Mouse (Mus musculus): ENCODE measurements at regions not wholly inside any gene's neighbourhood (a gene's known extent, or its start where the extent isn't known, plus 50 kb on each side); places are given as distances from the start of the nearest gene placed in this dataset.

DNA sequence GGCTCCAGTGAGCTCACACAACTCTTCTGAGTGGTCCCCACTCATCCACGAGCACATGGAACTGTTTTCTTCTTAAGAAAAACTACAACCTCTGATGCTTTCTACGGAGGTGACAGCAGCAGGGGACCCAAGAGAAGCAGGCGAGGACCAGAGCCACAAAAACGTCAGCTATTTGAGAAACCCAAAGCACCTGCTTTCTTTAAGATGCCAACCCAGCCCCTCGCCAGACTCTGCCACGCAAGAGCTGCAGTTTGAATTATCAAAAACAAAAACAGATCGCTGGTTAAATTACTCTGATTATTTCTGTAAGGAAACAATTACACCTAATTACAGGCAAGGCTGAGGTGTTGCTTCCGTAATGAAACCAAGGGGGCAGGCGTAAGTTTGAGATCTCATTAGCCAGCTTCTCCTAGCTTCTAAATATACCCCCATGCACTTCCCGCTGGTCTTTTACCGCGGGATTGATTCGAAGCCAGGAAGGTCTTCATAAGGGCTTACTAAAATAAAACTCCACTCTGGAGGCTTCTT, 614.1 kb downstream of the Pdcd6ip start:
- DNase-seq (ENCODE audit: low read depth, low spot score), result no peak

DNA sequence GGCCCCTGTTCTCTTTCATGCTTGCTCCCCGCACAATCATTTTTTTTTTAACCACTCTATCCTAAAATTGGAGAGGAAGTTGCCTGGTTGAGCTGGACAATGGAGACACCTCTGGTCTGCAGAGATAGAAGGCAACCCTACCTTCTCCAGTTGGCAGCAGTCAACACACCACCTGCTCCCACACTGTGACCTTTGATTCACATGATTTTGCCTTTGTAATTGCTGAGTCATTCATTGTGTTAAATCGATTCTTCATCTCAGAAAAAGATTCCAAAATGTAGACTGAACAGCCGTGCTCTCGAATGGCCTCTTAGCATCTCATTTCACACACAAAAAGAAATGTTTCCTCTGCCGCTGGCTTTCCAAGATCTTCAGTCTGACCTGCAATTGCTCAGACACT, 616.2 kb downstream of the Pdcd6ip start:
- no peak for DNase-seq (ENCODE audit: low read depth, low spot score)

DNA sequence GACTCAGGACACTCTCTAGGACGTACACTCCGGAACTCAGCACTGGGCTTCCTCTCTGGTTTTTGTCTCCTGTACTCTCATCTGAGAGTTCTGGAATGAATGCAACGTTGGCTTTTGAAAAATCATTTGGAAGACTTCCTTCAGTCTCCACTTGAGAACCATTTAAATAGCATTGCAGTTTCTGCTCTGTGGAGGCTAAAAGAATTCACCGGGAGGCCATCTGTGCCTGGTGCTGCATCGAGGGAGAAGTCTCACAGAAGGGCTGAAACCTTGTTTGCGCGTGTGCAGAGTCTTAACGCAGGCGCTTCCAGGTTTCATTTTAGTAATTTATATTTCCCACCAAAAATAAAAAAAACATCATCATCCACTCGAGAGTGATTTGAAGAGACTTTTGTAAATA, 620.3 kb downstream of the Pdcd6ip start:
- DNase-seq (ENCODE audit: low read depth, low spot score), result no peak

DNA sequence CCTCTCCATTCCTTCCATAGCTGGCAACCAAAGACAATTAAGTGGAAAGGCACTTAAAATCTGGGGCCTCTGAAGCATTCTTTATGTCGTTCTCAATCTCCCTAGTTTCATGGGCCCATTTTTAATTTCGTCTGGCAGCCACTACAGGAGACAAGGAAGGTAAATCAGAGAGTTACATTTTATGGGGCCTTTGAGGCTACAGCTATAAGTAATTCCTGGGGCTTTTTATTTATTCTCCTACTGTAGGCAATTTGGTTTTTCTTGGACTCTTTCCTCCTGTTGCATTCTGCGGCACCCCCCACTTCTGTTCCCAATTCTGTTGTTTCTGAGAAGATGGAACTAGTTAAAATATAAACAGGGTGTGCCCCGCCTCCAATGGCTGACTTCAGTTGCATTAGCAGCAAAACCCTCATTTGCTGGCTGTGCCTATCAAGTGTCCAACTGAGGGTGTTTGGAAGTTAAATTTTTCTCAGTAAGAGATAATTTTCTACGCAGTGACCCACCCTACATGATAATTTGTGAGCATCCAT, 622.7 kb downstream of the Pdcd6ip start:
- no peak for DNase-seq (ENCODE audit: low read depth, low spot score)

- no peak for DNase-seq (ENCODE audit: low read depth, low spot score)
Measured at GRCm38 (mm10) chr9:113074866-113075265, 633.2 kb downstream of the Pdcd6ip start.

DNA sequence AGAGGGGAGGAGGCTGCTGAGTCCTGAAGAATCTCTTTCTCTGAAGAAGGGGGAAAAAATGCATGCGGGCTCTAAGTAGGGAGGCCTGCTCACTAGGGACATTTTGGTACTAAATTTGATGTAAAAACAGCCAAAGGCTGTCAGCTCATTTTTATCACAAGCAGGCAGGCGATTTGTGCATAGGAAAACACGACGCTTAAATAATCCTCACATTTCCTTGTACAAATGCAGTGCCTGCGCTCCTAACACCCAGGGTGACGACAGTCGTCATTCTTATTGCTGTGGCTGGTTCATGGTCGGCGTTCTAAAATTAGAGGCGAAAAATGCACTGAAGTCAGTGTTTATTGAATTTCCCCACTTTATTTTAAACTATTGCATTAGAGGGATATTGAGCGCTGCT, 650.6 kb downstream of the Pdcd6ip start:
- DNase-seq (ENCODE audit: low read depth, low spot score), result no peak

GRCm38 (mm10) chr9:113044556-113045178, 663.4 kb downstream of the Pdcd6ip start:
- DNase-seq (ENCODE audit: low read depth, low spot score), result no peak

GRCm38 (mm10) chr9:113040885-113041284, 667.2 kb downstream of the Pdcd6ip start:
- DNase-seq (ENCODE audit: low read depth, low spot score), result no peak

- no peak for DNase-seq (ENCODE audit: low read depth, low spot score)
Measured at GRCm38 (mm10) chr9:113033996-113034395, 674.1 kb downstream of the Pdcd6ip start.

GRCm38 (mm10) chr9:113029091-113029490, 679.0 kb downstream of the Pdcd6ip start:
- DNase-seq (ENCODE audit: low read depth, low spot score), result no peak

- DNase-seq (ENCODE audit: low read depth, low spot score), result no peak
Measured at GRCm38 (mm10) chr9:113026904-113027193, 681.2 kb downstream of the Pdcd6ip start.

- no peak for DNase-seq (ENCODE audit: low read depth, low spot score)
Measured at GRCm38 (mm10) chr9:113026096-113026903, 681.8 kb downstream of the Pdcd6ip start.

DNA sequence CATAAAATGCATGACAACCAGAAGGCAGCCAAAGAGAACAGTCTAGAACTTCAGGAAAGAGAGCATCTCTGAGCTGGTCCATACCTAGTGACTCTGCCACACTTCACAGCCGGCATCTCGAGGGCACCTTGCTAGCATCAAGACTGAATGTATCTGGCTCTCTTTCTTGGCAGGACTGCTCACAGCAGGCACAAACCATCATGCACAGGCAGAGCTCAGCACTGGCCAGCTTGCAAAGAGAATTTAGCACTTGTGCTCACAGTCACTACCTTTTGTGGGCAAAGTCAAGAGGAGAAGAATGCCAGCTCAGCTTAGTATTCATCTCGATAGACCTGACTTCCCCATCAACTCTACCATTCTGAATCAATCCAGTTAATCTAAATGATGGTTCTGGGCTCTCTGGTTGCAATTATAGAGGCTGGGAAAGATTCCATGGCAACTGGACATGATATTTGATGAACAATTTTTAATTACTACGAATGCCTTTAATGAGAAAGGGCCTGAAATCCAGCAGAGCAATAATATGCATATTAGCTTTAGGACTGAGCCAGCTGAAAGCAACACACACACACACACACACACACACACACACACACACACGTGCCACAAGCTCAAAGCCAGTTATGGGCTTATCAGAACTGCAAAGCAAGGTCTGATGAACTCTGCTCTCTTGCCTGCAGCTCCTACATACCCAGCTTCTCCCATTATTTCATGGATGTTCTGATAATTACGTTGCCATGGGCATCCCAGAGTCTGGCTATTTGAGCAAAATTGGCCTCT, 686.0 kb downstream of the Pdcd6ip start:
- DNase-seq (ENCODE audit: low read depth, low spot score), result no peak

- no peak for DNase-seq (ENCODE audit: low read depth, low spot score)
Measured at GRCm38 (mm10) chr9:113019576-113019975, 688.5 kb downstream of the Pdcd6ip start.

- no peak for DNase-seq (ENCODE audit: low read depth, low spot score)
Measured at GRCm38 (mm10) chr9:113008106-113008505, 700.0 kb downstream of the Pdcd6ip start.

GRCm38 (mm10) chr9:112996204-112996603, 711.9 kb downstream of the Pdcd6ip start:
- no peak for DNase-seq (ENCODE audit: low read depth, low spot score)

GRCm38 (mm10) chr9:112994774-112995173, 713.3 kb downstream of the Pdcd6ip start:
- DNase-seq (ENCODE audit: low read depth, low spot score), result no peak

DNA sequence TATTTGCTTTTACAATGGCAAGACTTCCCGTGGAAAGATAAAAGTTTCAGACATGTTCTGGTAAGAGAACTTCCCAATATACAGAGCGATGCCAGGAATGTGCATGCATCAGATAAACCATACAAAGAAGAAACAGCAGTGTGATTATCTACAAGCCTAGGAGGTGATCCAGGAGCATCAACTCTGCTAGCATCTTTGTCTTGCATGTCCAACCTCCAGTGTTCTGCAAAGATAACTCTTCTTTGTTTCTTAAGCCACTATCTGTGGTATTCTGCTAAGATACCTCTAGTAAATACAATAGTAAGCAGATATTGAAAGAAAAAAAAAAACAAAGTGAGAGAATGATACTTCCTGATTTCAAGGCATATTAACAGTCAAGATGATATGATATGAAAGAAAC, 714.4 kb downstream of the Pdcd6ip start:
- no peak for DNase-seq (ENCODE audit: low read depth, low spot score)

DNA sequence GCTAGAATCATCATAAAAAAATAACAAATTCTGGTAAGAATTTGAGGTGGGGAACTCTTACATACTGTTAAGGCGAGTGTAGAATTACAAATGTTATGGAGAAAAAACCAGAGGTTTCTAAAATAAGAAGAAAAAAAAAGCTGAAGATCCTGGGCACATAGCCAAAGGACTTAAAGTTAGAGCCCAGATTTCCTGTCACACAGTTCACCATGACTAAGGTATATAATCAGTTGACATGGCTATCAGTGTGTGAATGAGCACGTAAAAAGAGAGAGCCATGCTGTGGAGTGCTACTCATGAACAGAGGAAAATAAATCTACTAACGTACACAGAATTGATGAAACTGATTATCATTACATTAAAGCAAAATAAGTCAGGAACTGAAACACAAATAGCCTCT, 715.1 kb downstream of the Pdcd6ip start:
- DNase-seq (ENCODE audit: low read depth, low spot score), result no peak

- DNase-seq (ENCODE audit: low read depth, low spot score), result no peak
Measured at GRCm38 (mm10) chr9:112983353-112983752, 724.7 kb downstream of the Pdcd6ip start.

- no peak for DNase-seq (ENCODE audit: low read depth, low spot score)
Measured at GRCm38 (mm10) chr9:112951567-112951966, 715.8 kb upstream of the Arpp21 start.

DNA sequence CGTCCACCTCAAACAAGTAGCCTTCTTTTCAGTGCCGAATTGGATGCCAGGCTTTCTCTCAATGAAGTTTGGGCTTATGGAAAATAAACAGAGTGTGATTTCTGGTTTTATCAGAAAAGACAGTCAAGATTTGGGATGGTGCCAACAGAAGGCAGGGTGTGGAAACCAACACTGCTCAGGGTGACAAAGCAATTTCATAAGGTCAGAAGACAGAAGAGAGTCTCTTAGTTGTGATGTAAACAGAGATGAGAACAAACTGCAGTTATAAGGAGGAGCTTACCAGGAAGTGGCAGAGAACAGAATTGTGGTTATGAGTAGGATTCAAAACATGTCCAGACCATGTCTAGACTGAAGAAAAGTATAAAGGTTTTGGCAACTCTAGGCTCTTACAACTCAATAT, 714.3 kb upstream of the Arpp21 start:
- no peak for DNase-seq (ENCODE audit: low read depth, low spot score)

All from ES-CJ7 (cell line).